Mouse (Mus musculus) neural tube, embryonic 12.5 days (tissue): ENCODE measurements around the gene Cc2d2b. TPM values are rescaled to one million over a fixed set of nuclear protein-coding genes. Genes with fewer than 3 reads are reported as not detected.

ENCODE experiments used
- ATAC-seq: fragments of 200-750 bp; cut with Nextera tagmentation; 2 replicates; pipeline ENCODE4 v1.8.0; 2017; ENCODE audit warnings: low read depth, mild to moderate bottlenecking, moderate TSS enrichment, moderate library complexity; ENCODE audit not compliant: low FRiP score
- H3K27ac ChIP-seq: fragments of 300-500 bp; sonication (generic); 2 replicates; pipeline ENCODE4 v1.5.1; 2016
- H3K27me3 ChIP-seq: fragments of 300-500 bp; sonication (generic); replicated peaks from 2 replicates; pipeline ENCODE4 v1.6.1; 2016; ENCODE audit warnings: mild to moderate bottlenecking
- H3K36me3 ChIP-seq: fragments of 300-500 bp; sonication (generic); 2 replicates; pipeline ENCODE4 v1.6.1; 2016; ENCODE audit warnings: mild to moderate bottlenecking
- H3K4me1 ChIP-seq: fragments of 300-500 bp; sonication (generic); 2 replicates; pipeline ENCODE4 v1.6.1; 2016
- H3K4me2 ChIP-seq: fragments of 300-500 bp; sonication (generic); replicated peaks from 2 replicates; pipeline ENCODE4 v1.6.1; 2016; ENCODE audit warnings: mild to moderate bottlenecking
- H3K4me3 ChIP-seq: fragments of 300-500 bp; sonication (generic); 2 replicates; pipeline ENCODE4 v1.5.1; 2016
- H3K9ac ChIP-seq: fragments of 300-500 bp; sonication (generic); 2 replicates; pipeline ENCODE4 v1.6.1; 2016; ENCODE audit warnings: mild to moderate bottlenecking
- H3K9me3 ChIP-seq: fragments of 300-500 bp; sonication (generic); 2 replicates; pipeline ENCODE4 v1.6.1; 2016; ENCODE audit warnings: mild to moderate bottlenecking
- WGBS: fragments of 180-500 bp; shearing (Covaris S2); methylation state at CpG from one replicate; pipeline ENCODE4 v1.1.7; 2016; 5-methylcytosine and 5-hydroxymethylcytosine counted together
- polyA plus RNA-seq: library from polyadenylated mRNA; unstranded; fragments of >200 nt; fragmentation: Nextera tagmentation; extraction: Ambion mirVana; gene quantifications from 2 replicates; pipeline ENCODE4 v1.2.1, GENCODE M21; 2016

Gene Cc2d2b
- polyA plus RNA-seq, 1 experiment from 2014 or later, result 0.08 TPM

DNA sequence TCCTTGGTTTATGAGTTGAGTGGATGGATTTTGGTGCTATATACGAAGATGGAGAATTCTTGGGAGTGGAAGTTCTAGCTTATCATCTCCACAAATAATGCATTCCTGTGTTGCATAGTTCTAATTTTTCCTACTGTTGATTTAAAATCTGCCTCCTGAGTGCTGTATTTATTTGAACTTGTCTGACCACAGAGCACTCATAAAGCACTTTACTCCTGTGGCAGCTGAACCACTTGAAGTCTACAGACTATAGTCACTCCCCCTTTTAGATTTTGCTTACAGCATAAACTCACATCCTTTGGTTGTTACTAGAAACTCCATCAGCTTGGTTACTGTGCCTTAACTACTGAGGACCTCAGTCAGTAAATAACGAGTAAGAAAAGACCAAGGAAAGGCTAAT lies 18.6 kb downstream of the Cc2d2b start:
- Histone ChIP-seq H3K4me2 (no peak overlapping the region), H3K9ac (no peak overlapping the region), H3K9me3 (no peaks in the 10 kb centered on the region), H3K27ac (no peak overlapping the region), H3K4me3 (no peak overlapping the region), H3K27me3 (no peaks in the 10 kb centered on the region), H3K4me1 (peaks cover 3% of the 10 kb centered on the region), H3K36me3 (no peaks in the 10 kb centered on the region)
- ATAC-seq, result no peak
- WGBS, result 87% methylated on average over 2 of the region's 2 CpGs

DNA sequence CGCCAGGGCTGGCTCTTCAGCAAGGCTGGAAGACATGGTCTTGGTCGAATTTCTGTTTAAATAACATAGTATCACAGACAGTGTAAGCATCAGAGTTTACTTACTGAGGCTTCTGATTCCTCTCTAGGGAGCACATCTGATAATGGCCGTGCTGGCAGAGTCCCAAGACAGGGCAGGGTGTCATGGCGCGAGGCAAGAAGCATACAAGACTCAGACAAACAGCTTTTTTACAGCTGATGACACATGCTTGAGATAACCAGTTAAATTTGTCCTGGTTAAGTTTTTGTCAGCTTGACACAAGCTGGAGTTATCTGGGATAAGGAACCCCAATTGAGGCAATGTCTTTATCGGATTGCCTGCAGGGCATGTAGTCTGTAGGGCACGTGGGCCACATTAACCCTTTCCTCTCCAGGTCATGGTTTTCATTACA lies 20.8 kb downstream of the Cc2d2b start:
- H3K4me3 ChIP-seq, result no peak overlapping the region
- no peak overlapping the region for H3K9ac ChIP-seq
- no peaks in the 10 kb centered on the region for H3K27me3 ChIP-seq
- no peak overlapping the region for H3K4me2 ChIP-seq
- H3K9me3 ChIP-seq, result no peaks in the 10 kb centered on the region
- ATAC-seq, result no peak
- 58% methylated on average over 7 of the region's 7 CpGs for WGBS
- no peaks in the 10 kb centered on the region for H3K4me1 ChIP-seq
- H3K36me3 ChIP-seq, result no peaks in the 10 kb centered on the region
- H3K27ac ChIP-seq, result no peak overlapping the region

DNA sequence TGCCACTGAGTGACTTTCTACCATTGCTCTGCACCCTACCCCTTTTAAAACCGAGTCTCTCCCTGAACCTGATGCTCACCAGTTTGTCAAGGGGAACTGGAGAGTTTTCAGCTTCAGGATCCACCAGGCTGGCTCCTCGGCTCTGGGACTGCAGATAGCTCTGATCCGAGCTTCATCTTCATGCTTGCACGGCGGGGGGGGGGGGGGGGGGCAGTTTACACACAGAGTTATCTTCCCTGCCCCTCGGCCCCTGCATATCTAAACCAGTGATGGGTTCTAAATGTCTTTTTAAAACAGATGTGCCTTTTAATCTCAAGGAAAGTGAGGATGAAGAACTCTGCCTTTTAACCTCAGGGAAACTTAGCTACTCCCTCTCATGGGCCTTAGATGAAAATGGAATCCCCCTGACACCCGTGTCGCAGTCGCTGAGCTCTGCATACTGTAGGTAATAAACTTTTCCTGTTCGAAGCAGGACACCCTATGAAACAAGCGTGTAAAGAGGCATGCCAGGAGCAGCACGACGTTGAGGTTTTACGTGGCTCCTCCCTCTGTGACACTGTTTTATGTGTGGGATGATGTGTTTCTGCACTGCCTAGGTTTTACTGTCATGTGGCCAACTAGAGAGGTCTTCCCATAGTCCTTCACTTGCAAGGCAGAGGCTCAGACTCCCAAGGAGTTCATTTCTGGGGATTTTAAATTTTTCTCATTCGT lies 39.6 kb downstream of the Cc2d2b start:
- H3K27ac ChIP-seq, result no peak overlapping the region
- no peaks in the 10 kb centered on the region for H3K4me1 ChIP-seq
- ATAC-seq, result no peak
- no peak overlapping the region for H3K9ac ChIP-seq
- no peaks in the 10 kb centered on the region for H3K27me3 ChIP-seq
- no peaks in the 10 kb centered on the region for H3K9me3 ChIP-seq
- H3K4me2 ChIP-seq, result no peak overlapping the region
- 74% methylated on average over 15 of the region's 15 CpGs for WGBS
- H3K4me3 ChIP-seq, result no peak overlapping the region
- H3K36me3 ChIP-seq, result no peaks in the 10 kb centered on the region

DNA sequence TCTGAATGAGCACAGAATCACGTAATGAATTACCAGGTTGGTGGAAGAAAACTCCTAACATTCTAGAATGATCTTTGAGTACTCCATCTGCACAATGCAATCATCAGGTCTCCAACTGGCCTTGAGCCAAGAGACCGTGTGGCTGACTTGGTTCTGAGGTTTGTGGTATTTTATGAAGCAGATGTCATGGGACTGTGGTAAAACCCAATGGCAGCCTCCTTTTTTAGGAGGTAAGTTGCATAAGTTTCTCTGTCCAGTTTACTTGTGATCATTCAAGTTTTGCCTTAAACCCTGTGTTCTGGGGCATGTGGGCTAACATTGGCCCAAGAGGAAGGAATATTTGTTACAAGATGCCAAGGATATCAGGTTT lies 40.1 kb downstream of the Cc2d2b start:
- Histone ChIP-seq H3K9me3 (no peaks in the 10 kb centered on the region), H3K27me3 (no peaks in the 10 kb centered on the region), H3K4me1 (no peaks in the 10 kb centered on the region), H3K4me3 (no peak overlapping the region), H3K36me3 (no peaks in the 10 kb centered on the region), H3K9ac (no peak overlapping the region), H3K27ac (no peak overlapping the region), H3K4me2 (no peak overlapping the region)
- no peak for ATAC-seq
- WGBS, result 88% methylated on average over 2 of the region's 2 CpGs

DNA sequence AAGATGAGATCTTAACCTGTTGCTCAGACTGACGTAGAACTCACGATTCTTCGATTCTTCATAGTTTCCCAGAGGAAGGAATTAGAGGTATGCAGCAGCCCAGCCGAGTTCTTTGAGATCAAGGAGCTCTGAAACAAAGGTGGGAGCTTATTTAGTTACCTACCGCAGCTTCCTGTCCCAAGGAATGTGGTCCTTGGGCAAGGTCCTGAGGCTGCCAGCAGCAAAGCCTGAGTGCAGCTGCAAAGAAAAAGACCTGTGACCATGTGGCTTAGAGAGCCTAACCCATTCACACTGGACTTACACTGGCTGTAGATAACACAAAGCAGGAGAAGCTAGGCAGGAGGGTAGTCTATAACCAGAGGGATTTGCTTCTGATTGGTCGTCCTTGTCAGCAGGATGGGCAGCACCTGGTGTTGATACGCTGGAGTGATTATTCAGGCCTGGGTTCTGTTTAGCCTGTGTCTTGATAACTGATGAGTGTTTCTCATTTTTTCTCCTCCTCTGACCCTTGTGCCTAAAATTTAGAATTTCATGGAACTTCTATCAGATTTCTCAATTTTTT lies 56.7 kb downstream of the Cc2d2b start:
- Histone ChIP-seq H3K4me3 (no peak overlapping the region), H3K4me1 (no peaks in the 10 kb centered on the region), H3K27ac (no peak overlapping the region), H3K36me3 (no peaks in the 10 kb centered on the region), H3K4me2 (no peak overlapping the region), H3K27me3 (no peaks in the 10 kb centered on the region), H3K9ac (no peak overlapping the region), H3K9me3 (no peaks in the 10 kb centered on the region)
- 37% methylated on average over 7 of the region's 7 CpGs for WGBS
- ATAC-seq, result no peak

DNA sequence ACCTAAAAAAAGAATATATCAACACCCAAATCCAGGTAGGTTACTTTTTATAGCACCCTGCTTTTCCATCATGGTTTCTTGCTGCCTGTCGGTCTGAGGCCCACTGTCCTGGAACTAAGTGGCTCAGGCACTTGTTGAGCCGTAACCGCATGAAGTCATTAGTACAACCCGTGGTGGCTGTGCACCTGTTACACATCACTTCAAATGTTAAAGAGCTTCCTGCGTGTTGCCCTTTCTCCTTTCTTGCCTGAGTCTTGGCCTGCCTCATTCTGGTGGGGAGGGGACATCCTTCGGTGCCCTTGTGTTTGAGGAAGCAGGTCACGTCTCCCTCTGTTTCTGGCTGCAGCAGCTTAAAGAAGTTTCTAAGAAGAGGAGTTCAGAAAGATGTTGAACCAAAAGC lies 61.3 kb downstream of the Cc2d2b start:
- ATAC-seq, result no peak
- Histone ChIP-seq H3K27ac (no peak overlapping the region), H3K4me2 (no peak overlapping the region), H3K4me1 (no peaks in the 10 kb centered on the region), H3K36me3 (no peaks in the 10 kb centered on the region), H3K4me3 (no peak overlapping the region), H3K9ac (no peak overlapping the region), H3K27me3 (no peaks in the 10 kb centered on the region), H3K9me3 (no peaks in the 10 kb centered on the region)
- 72% methylated on average over 7 of the region's 7 CpGs for WGBS

DNA sequence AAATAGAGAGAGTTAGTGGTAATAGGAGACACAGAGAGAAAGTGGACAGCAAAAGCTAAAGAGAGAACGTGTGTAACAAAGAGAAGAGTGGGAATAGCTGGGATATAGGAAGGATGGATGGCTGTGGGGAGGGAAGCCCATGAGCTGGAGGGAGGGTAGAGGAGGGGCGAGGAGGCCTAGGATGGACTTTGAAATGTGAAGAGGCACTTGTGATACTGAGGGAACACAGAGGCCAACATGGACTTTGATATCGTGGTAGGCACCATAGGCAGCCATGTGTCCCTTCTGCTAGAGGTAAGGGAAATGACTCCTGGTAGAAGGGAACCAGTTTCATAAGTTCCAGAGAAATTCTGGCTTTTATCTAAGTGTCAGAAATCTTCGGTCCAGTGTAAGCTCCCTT lies 63.3 kb downstream of the Cc2d2b start:
- Histone ChIP-seq H3K36me3 (no peaks in the 10 kb centered on the region), H3K27ac (no peak overlapping the region), H3K9me3 (no peaks in the 10 kb centered on the region), H3K4me1 (no peaks in the 10 kb centered on the region), H3K4me3 (no peak overlapping the region), H3K4me2 (no peak overlapping the region), H3K27me3 (no peaks in the 10 kb centered on the region), H3K9ac (no peak overlapping the region)
- no peak for ATAC-seq
- 88% methylated on average over 4 of the region's 4 CpGs for WGBS

DNA sequence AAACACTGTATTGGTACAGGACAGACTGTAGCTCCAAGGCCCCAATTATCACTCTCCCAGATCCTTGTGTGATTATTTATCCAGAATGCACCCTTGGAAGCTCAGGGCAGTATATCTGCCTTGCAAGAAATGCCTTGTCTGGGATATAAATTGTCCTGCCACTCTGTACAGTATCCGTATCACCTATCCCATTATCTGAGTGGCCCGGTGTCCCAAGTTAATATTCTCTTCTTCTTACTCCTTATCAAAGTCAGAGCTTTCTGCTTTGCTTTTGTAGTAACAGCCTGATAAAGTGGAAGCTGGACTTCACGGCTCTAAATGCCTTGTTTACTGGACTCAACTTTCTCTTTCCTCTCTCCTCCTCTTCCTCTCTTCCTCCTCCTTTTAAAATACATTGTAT lies 64.2 kb downstream of the Cc2d2b start:
- no peaks in the 10 kb centered on the region for H3K36me3 ChIP-seq
- no peak overlapping the region for H3K4me3 ChIP-seq
- no peaks in the 10 kb centered on the region for H3K4me1 ChIP-seq
- no peak overlapping the region for H3K4me2 ChIP-seq
- no peak overlapping the region for H3K27ac ChIP-seq
- no peaks in the 10 kb centered on the region for H3K9me3 ChIP-seq
- WGBS, result 81% methylated on average over 3 of the region's 3 CpGs
- no peak overlapping the region for H3K9ac ChIP-seq
- no peaks in the 10 kb centered on the region for H3K27me3 ChIP-seq
- no peak for ATAC-seq

DNA sequence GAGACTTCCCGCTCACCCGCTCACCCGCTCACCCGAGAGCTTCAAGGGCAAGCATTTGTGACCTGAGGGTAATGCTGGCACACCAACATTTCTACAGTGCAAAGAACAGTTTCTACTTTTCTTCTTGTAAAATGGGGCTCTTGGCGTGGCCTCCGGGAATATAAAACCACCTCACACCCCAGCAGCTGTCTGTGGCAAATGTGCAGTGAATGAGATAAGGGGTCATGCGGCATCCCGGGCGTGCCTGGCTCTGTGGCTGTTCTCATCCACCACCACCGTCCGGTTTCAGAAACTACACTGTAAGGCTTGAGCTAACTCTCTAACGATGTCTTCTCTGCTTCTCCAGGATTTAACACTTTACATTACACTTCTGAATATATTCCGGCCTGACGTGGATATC lies 64.8 kb downstream of the Cc2d2b start:
- Histone ChIP-seq H3K27me3 (no peaks in the 10 kb centered on the region), H3K4me2 (no peak overlapping the region), H3K4me3 (no peak overlapping the region), H3K27ac (no peak overlapping the region), H3K36me3 (no peaks in the 10 kb centered on the region), H3K9ac (no peak overlapping the region), H3K4me1 (no peaks in the 10 kb centered on the region), H3K9me3 (no peaks in the 10 kb centered on the region)
- ATAC-seq, result no peak
- 86% methylated on average over 14 of the region's 14 CpGs for WGBS

DNA sequence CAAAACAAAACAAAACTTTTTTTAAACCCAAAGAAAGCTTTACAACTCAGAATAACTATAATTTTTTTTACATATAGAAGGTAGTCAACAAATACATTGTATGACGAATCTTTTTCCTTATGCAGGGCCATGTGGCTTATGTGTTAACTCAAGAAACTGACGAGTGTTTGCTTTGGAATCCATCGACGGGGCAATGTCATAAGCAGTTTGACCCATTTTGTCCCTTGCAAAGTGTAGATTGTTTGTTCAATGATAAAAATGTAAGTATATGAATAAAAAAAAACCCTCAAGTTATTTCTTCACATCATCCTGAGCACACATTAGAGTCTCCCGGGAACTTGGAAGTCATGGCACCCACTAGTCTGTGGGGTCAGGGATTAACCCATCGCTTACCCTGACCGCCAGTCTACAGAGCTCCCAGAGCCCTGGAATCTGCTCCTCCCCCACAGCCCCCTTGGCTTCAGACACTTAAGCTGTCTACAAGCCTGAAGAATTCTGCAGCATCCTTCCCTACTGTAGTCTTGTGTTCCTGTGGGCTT lies 67.2 kb downstream of the Cc2d2b start:
- Histone ChIP-seq H3K27me3 (no peaks in the 10 kb centered on the region; the same call in 1 of the 2 replicates), H3K9ac (no peak overlapping the region), H3K4me3 (no peak overlapping the region), H3K36me3 (no peaks in the 10 kb centered on the region), H3K9me3 (no peaks in the 10 kb centered on the region), H3K4me1 (no peaks in the 10 kb centered on the region), H3K4me2 (no peak overlapping the region), H3K27ac (no peak overlapping the region)
- no peak for ATAC-seq
- WGBS, result 92% methylated on average over 7 of the region's 7 CpGs

DNA sequence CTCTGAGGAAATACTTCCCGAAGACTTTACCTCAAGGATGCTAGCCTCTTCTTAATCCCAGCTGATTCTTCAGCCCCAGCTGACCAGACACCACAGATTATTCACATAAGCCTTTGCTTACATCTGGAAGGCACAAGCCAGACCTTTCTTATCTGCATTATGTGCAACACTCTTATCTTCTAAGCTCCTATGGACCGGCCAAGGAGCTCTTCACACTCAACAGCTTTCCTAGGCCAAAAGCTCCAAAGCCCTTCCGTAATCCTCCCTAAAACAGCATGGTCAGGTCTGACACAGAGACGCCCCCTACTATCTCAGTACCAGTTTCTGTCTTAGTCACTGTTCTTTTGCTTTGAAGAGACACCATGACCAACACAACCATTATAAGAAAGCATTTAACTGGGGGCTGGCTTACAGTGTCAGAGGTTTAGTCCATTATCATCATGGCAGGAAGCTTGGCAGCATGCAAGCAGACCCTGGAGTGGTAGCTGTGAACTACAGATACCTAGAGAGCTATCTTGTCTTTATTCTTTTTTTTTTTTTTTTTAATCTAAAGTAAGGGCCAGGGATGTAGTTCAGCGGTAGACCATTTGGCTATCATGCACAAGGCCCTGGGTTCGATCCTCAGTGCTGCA lies 69.5 kb downstream of the Cc2d2b start:
- no peaks in the 10 kb centered on the region for H3K36me3 ChIP-seq
- no peak overlapping the region for H3K9ac ChIP-seq
- H3K4me1 ChIP-seq, result no peaks in the 10 kb centered on the region
- no peak overlapping the region for H3K27ac ChIP-seq
- H3K9me3 ChIP-seq, result no peaks in the 10 kb centered on the region
- ATAC-seq, result no peak
- H3K4me3 ChIP-seq, result no peak overlapping the region
- no peak overlapping the region for H3K4me2 ChIP-seq
- H3K27me3 ChIP-seq, result no peaks in the 10 kb centered on the region; the same call in 1 of the 2 replicates
- 94% methylated on average over 6 of the region's 6 CpGs for WGBS

DNA sequence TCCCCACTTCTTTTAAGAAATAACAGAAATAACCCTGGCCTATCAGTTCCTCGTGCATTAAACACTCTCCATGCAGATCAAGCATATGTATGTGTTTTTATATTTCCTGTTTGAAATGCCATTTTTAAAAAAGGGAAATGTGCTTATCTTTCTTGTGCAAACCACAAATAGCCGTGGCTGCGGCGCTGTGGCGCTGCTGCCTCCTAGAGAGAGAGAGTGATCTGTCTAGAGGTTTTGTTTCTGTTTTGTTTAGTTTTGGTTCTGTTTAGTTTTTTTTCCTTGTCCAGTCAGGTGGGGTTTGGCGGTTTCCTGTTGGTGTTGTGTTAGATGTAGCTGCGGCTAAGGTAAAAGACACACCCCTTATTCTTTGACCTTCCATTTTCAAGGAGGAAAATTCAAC lies 70.2 kb downstream of the Cc2d2b start:
- H3K4me2 ChIP-seq, result no peak overlapping the region
- no peak overlapping the region for H3K9ac ChIP-seq
- no peak for ATAC-seq
- H3K36me3 ChIP-seq, result no peaks in the 10 kb centered on the region
- no peak overlapping the region for H3K4me3 ChIP-seq
- H3K27ac ChIP-seq, result no peak overlapping the region
- 84% methylated on average over 7 of the region's 7 CpGs for WGBS
- no peaks in the 10 kb centered on the region for H3K4me1 ChIP-seq
- no peaks in the 10 kb centered on the region; the same call in 1 of the 2 replicates for H3K27me3 ChIP-seq
- no peaks in the 10 kb centered on the region for H3K9me3 ChIP-seq
